Mouse (Mus musculus) MEL (cell line): ENCODE data around the gene Nacad. TPM values are rescaled to one million over a fixed set of nuclear protein-coding genes. Genes with fewer than 3 reads are reported as not detected.
A peak's percentile ranks its signal among the peaks of the same experiment; 100 is the strongest.

Source experiments
- DNase-seq: peaks from one replicate; pipeline ENCODE4 v3.0.0; 2011; ENCODE audit warnings: low read depth, low spot score
- H3K27ac ChIP-seq: 2 replicates; pipeline ENCODE4 v1.5.1; 2012; ENCODE audit warnings: low read depth, mild to moderate bottlenecking, control low read depth, low read length, moderate library complexity; ENCODE audit not compliant: control insufficient read depth
- H3K27me3 ChIP-seq, 2 experiments: fragments of 150-350 bp in 1 of 2; sonication (generic) in 1 of 2; 2 replicates each; pipeline ENCODE4 v1.6.1; 2012; ENCODE audit warnings: low read length in 2 of 2, mild to moderate bottlenecking in 2 of 2, improper control_type of control experiment in 1 of 2, moderate library complexity in 1 of 2; ENCODE audit not compliant: insufficient read depth in 2 of 2, control insufficient read depth in 1 of 2
- H3K36me3 ChIP-seq, 2 experiments: 2 replicates each; pipeline ENCODE4 v1.6.1; 2012 to 2014; ENCODE audit warnings: low read length in 2 of 2, improper control_type of control experiment in 1 of 2, inconsistent platforms in 1 of 2, mild to moderate bottlenecking in 1 of 2; ENCODE audit not compliant: insufficient read depth in 2 of 2, control insufficient read depth in 1 of 2
- H3K4me1 ChIP-seq, 2 experiments: fragments of 150-350 bp in 1 of 2; sonication (generic) in 1 of 2; 2 replicates each; pipeline ENCODE4 v1.6.1; 2012; ENCODE audit warnings: low read length in 2 of 2, improper control_type of control experiment in 1 of 2, mild to moderate bottlenecking in 1 of 2; ENCODE audit not compliant: insufficient read depth in 2 of 2, control insufficient read depth in 1 of 2
- H3K4me3 ChIP-seq, 2 experiments: fragments of 150-350 bp in 1 of 2; sonication (generic) in 1 of 2; 2 replicates each; pipeline ENCODE4 v1.5.1; 2012; ENCODE audit warnings: low read depth in 2 of 2, low read length in 2 of 2, mild to moderate bottlenecking in 2 of 2, moderate library complexity in 2 of 2, control low read depth in 1 of 2, improper control_type of control experiment in 1 of 2; ENCODE audit not compliant: control insufficient read depth in 1 of 2, insufficient read depth in 1 of 2
- H3K79me2 ChIP-seq: 2 replicates; pipeline ENCODE4 v1.6.1; 2012; ENCODE audit warnings: mild to moderate bottlenecking, low read length, moderate library complexity; ENCODE audit not compliant: control insufficient read depth, poor library complexity, insufficient read depth
- H3K9ac ChIP-seq: 2 replicates; pipeline ENCODE4 v1.6.1; 2012; ENCODE audit warnings: low read depth, mild to moderate bottlenecking, control low read depth, low read length, moderate library complexity; ENCODE audit not compliant: control insufficient read depth, poor library complexity, severe bottlenecking
- H3K9me3 ChIP-seq: fragments of 150-350 bp; sonication (generic); replicated peaks from 2 replicates; pipeline ENCODE4 v1.6.1; 2012; ENCODE audit warnings: mild to moderate bottlenecking, low read length, improper control_type of control experiment, moderate library complexity; ENCODE audit not compliant: insufficient read depth
- BHLHE40 ChIP-seq: IDR thresholded peaks from 2 replicates; pipeline ENCODE4 v1.6.1; 2012; ENCODE audit warnings: low read depth, mild to moderate bottlenecking, inconsistent platforms, low read length, improper control_type of control experiment, borderline replicate concordance
- CHD1 ChIP-seq: IDR thresholded peaks from 2 replicates; pipeline ENCODE4 v1.6.1; 2012; ENCODE audit warnings: low read depth, mild to moderate bottlenecking, inconsistent platforms, low read length, improper control_type of control experiment
- CHD2 ChIP-seq: IDR thresholded peaks from 2 replicates; pipeline ENCODE4 v1.6.1; 2011; ENCODE audit warnings: low read length, improper control_type of control experiment
- CTCF ChIP-seq, 3 experiments: IDR thresholded peaks in 2 of 3; conservative IDR thresholded peaks in 1 of 3; 2 replicates each; pipeline ENCODE4 v1.5.1; 2011 to 2012; ENCODE audit warnings: low read length in 3 of 3, low read depth in 2 of 3, mild to moderate bottlenecking in 2 of 3, improper control_type of control experiment in 1 of 3, inconsistent platforms in 1 of 3, mixed read lengths in 1 of 3, moderate library complexity in 1 of 3; ENCODE audit not compliant: control insufficient read depth in 1 of 3, insufficient read depth in 1 of 3, poor library complexity in 1 of 3, severe bottlenecking in 1 of 3
- E2F4 ChIP-seq: IDR thresholded peaks from 2 replicates; pipeline ENCODE4 v1.6.1; 2011; ENCODE audit warnings: low read depth, low read length, improper control_type of control experiment, borderline replicate concordance
- ELF1 ChIP-seq: IDR thresholded peaks from 2 replicates; pipeline ENCODE4 v1.6.1; 2014; ENCODE audit warnings: low read depth, mild to moderate bottlenecking, inconsistent platforms, low read length, improper control_type of control experiment, moderate library complexity
- EP300 ChIP-seq, 2 experiments: IDR thresholded peaks; 2 replicates each; pipeline ENCODE4 v1.6.1; 2011; ENCODE audit warnings: improper control_type of control experiment in 2 of 2, low read length in 2 of 2, low read depth in 1 of 2, mild to moderate bottlenecking in 1 of 2
- HCFC1 ChIP-seq: IDR thresholded peaks from 2 replicates; pipeline ENCODE4 v1.6.1; 2012; ENCODE audit warnings: low read depth, mild to moderate bottlenecking, inconsistent platforms, low read length, improper control_type of control experiment, moderate library complexity
- JUND ChIP-seq: IDR thresholded peaks from 2 replicates; pipeline ENCODE4 v1.6.1; 2011; ENCODE audit warnings: low read depth, mild to moderate bottlenecking, improper control_type of control experiment, low read length
- KAT2A ChIP-seq: conservative IDR thresholded peaks from 2 replicates; pipeline ENCODE4 v1.6.1; 2012; ENCODE audit warnings: low read depth, low read length, improper control_type of control experiment, inconsistent platforms
- MAFK ChIP-seq: IDR thresholded peaks from 2 replicates; pipeline ENCODE4 v1.6.1; 2011; ENCODE audit warnings: low read depth, mild to moderate bottlenecking, low read length, improper control_type of control experiment, borderline replicate concordance
- MAX ChIP-seq: IDR thresholded peaks from 2 replicates; pipeline ENCODE4 v1.6.1; 2011; ENCODE audit warnings: low read length, improper control_type of control experiment
- MAZ ChIP-seq: IDR thresholded peaks from 2 replicates; pipeline ENCODE4 v1.6.1; 2012; ENCODE audit warnings: low read depth, mild to moderate bottlenecking, inconsistent platforms, low read length, improper control_type of control experiment
- MYB ChIP-seq: IDR thresholded peaks from 2 replicates; pipeline ENCODE4 v1.6.1; 2011; ENCODE audit warnings: mild to moderate bottlenecking, low read depth, low read length, improper control_type of control experiment
- MYC ChIP-seq: IDR thresholded peaks from 2 replicates; pipeline ENCODE4 v1.6.1; 2011; ENCODE audit warnings: low read depth, mild to moderate bottlenecking, low read length, improper control_type of control experiment, moderate library complexity
- NELFE ChIP-seq: IDR thresholded peaks from 2 replicates; pipeline ENCODE4 v1.6.1; 2011; ENCODE audit warnings: low read depth, low read length, improper control_type of control experiment
- NRF1 ChIP-seq: IDR thresholded peaks from 2 replicates; pipeline ENCODE4 v1.6.1; 2014; ENCODE audit warnings: low read depth, mild to moderate bottlenecking, inconsistent platforms, low read length, improper control_type of control experiment, moderate library complexity; ENCODE audit not compliant: poor library complexity, insufficient read depth, severe bottlenecking
- POLR2A ChIP-seq, 2 experiments: IDR thresholded peaks; 2 replicates each; pipeline ENCODE4 v1.6.1; 2011 to 2012; ENCODE audit warnings: low read length in 2 of 2, mild to moderate bottlenecking in 2 of 2, control low read depth in 1 of 2, improper control_type of control experiment in 1 of 2, low read depth in 1 of 2, moderate library complexity in 1 of 2; ENCODE audit not compliant: control insufficient read depth in 1 of 2, insufficient read depth in 1 of 2, poor library complexity in 1 of 2
- POLR2AphosphoS2 ChIP-seq: IDR thresholded peaks from 2 replicates; pipeline ENCODE4 v1.6.1; 2011; ENCODE audit warnings: low read length, improper control_type of control experiment
- POLR2AphosphoS5 ChIP-seq: IDR thresholded peaks from 2 replicates; pipeline ENCODE4 v1.6.1; 2012; ENCODE audit warnings: low read depth, borderline replicate concordance, mild to moderate bottlenecking, inconsistent platforms, low read length, moderate library complexity, mixed read lengths
- RAD21 ChIP-seq: IDR thresholded peaks from 2 replicates; pipeline ENCODE4 v1.6.1; 2011; ENCODE audit warnings: mild to moderate bottlenecking, low read depth, low read length, improper control_type of control experiment
- RCOR1 ChIP-seq: IDR thresholded peaks from 2 replicates; pipeline ENCODE4 v1.6.1; 2012; ENCODE audit warnings: low read depth, mild to moderate bottlenecking, inconsistent platforms, low read length, improper control_type of control experiment
- SIN3A ChIP-seq: IDR thresholded peaks from 2 replicates; pipeline ENCODE4 v1.6.1; 2012; ENCODE audit warnings: low read length, improper control_type of control experiment, inconsistent platforms
- SMC3 ChIP-seq: IDR thresholded peaks from 2 replicates; pipeline ENCODE4 v1.6.1; 2011; ENCODE audit warnings: low read depth, low read length, improper control_type of control experiment
- TAL1 ChIP-seq: IDR thresholded peaks from 2 replicates; pipeline ENCODE4 v1.6.1; 2012; ENCODE audit warnings: mild to moderate bottlenecking, inconsistent platforms, low read length, moderate library complexity, mixed read lengths
- UBTF ChIP-seq: IDR thresholded peaks from 2 replicates; pipeline ENCODE4 v1.6.1; 2012; ENCODE audit warnings: low read depth, mild to moderate bottlenecking, inconsistent platforms, low read length, improper control_type of control experiment, moderate library complexity, borderline replicate concordance; ENCODE audit not compliant: insufficient read depth
- USF2 ChIP-seq, 2 experiments: IDR thresholded peaks; 2 replicates each; pipeline ENCODE4 v1.6.1; 2011 to 2012; ENCODE audit warnings: improper control_type of control experiment in 2 of 2, low read length in 2 of 2, borderline replicate concordance in 1 of 2, inconsistent platforms in 1 of 2, low read depth in 1 of 2, mild to moderate bottlenecking in 1 of 2; ENCODE audit not compliant: insufficient read depth in 1 of 2
- ZC3H11A ChIP-seq: IDR thresholded peaks from 2 replicates; pipeline ENCODE4 v1.6.1; 2012; ENCODE audit warnings: low read depth, mild to moderate bottlenecking, inconsistent platforms, low read length, improper control_type of control experiment
- ZKSCAN1 ChIP-seq: IDR thresholded peaks from 2 replicates; pipeline ENCODE4 v1.6.1; 2012; ENCODE audit warnings: low read depth, mild to moderate bottlenecking, inconsistent platforms, low read length, improper control_type of control experiment, moderate library complexity
- ZNF384 ChIP-seq: IDR thresholded peaks from 2 replicates; pipeline ENCODE4 v1.6.1; 2012; ENCODE audit warnings: low read depth, mild to moderate bottlenecking, inconsistent platforms, low read length, improper control_type of control experiment
- polyA plus RNA-seq, 2 experiments: library from polyadenylated mRNA; stranded (reverse) in 1 of 2; unstranded in 1 of 2; fragments of >175 nt in 1 of 2; fragments of >200 nt in 1 of 2; gene quantifications; 2 replicates each; pipeline versions ENCODE4 v1.2.1 to v1.2.4; 2012; ENCODE audit warnings: low replicate concordance in 2 of 2, low read depth in 1 of 2; ENCODE audit not compliant: insufficient read length in 2 of 2, insufficient read depth in 1 of 2, missing spikeins in 1 of 2
- total RNA-seq: library from RNA; depleted of rRNA; stranded (reverse); fragments of 300-350 nt; gene quantifications from 2 replicates; pipeline ENCODE4 v1.2.3, GENCODE M21; 2012

Nacad gene
- total and polyA plus RNA-seq, 3 experiments: 0.12 to 0.32 TPM; not detected in 1

DNA sequence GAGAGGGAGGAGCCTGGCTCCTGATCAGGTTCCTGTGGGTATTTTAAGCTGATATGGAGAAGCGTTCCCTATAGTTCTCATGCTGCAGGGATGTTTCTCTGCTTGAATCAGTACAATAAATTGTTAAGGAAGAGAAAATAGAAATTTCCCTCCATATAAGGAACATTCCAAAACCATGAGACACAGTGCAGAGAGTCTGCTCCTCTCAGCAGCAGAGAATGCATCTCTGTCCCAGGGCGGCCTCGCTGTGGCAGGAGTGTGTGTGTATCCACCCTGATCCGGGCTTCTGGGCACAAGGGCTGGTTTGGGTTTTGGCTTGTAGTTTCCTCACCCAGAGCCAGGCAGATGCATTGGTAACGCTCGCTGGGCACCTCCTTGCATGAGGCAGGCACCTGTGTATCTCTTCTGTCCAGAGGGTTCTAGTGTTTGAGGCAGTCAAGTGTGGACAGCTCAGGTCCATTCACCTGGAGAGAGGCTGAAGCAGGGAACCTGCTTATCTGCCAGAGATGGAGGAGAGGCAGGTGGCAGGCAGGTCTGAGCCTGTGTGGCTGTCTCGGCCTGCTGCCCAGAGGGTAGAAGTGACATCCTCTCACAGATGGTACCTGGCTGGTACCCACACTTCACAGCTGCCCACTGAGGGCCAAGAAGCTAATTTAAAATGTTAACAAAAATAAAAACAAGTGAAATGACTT, 18.5 kb downstream of the Nacad start:
- Histone ChIP-seq H3K79me2 (no peaks in the 10 kb centered on the region), H3K27me3 (no peaks in the 10 kb centered on the region), H3K36me3 (peaks cover 21 to 27% of the 10 kb centered on the region in 2 experiments), H3K27ac (no peak overlapping the region), H3K9ac (no peak overlapping the region), H3K9me3 (no peaks in the 10 kb centered on the region), H3K4me3 (no peak overlapping the region), H3K4me1 (peaks cover 10 to 28% of the 10 kb centered on the region in 2 experiments)
- no peak for TF ChIP-seq RAD21
- TF ChIP-seq MAFK: no peak
- TF ChIP-seq JUND: no peak
- no peak for TF ChIP-seq KAT2A
- no peak for TF ChIP-seq EP300 (IDR thresholded peaks at IDR 0.05; ENCODE audit: low read depth in 1 of 2, low read length in 2 of 2)
- TF ChIP-seq RCOR1: no peak
- no peak for TF ChIP-seq ZC3H11A
- no peak for DNase-seq

DNA sequence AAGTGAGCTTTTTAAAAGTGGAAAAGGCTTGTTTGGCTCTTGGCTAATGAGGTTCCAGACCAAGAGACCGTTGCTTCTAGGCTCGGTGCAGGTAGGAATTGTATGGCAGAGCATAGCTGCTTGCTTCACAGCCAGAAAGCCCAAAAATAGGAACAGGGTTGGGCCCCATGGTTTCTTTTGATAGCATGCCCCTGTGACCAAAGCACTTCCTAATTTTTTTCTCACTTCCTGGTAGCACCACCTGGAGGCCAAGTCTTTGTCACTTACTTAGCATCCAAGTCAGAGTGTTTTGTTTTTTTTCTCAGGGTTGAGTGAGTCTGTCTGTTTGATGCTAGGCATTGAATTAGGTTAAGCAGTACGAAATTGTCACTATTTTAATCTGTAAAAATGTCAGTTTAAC, 19.2 kb downstream of the Nacad start:
- H3K27me3 ChIP-seq: no peaks in the 10 kb centered on the region
- H3K4me1 ChIP-seq: peaks cover 10 to 28% of the 10 kb centered on the region in 2 experiments
- H3K9ac ChIP-seq: no peak overlapping the region
- H3K4me3 ChIP-seq: no peak overlapping the region
- peak overlapping the region; percentile 74 for H3K27ac ChIP-seq
- no peaks in the 10 kb centered on the region for H3K9me3 ChIP-seq
- H3K36me3 ChIP-seq: peaks cover 18 to 27% of the 10 kb centered on the region in 2 experiments
- H3K79me2 ChIP-seq: no peaks in the 10 kb centered on the region
- peak; percentile 91 for DNase-seq
- TF ChIP-seq UBTF (no peak), USF2 (IDR thresholded peaks at IDR 0.05; ENCODE audit: borderline replicate concordance in 1 of 2, insufficient read depth in 1 of 2, low read depth in 1 of 2, low read length in 2 of 2) (no peak), E2F4 (no peak), POLR2AphosphoS2 (no peak), ZC3H11A (no peak; the same call in 1 of the 2 replicates), MYB (no peak), NRF1 (no peak), MAX (peak; percentile 28; the same call in 1 of the 2 replicates), CHD2 (no peak), CHD1 (no peak), MAZ (no peak), POLR2A (IDR thresholded peaks at IDR 0.05; ENCODE audit: control insufficient read depth in 1 of 2, insufficient read depth in 1 of 2, low read depth in 1 of 2, low read length in 2 of 2, poor library complexity in 1 of 2) (no peak), ZNF384 (peak; percentile 97), SMC3 (peak; percentile 76), JUND (no peak), HCFC1 (peak; percentile 62; the same call in 1 of the 2 replicates), KAT2A (no peak), CTCF (IDR thresholded peaks at IDR 0.05 in 2 of 3, conservative IDR thresholded peaks at IDR 0.05 in 1 of 3; ENCODE audit: control insufficient read depth in 1 of 3, insufficient read depth in 1 of 3, low read depth in 2 of 3, low read length in 3 of 3, poor library complexity in 1 of 3, severe bottlenecking in 1 of 3) (peak in 2 of 3 experiments; percentile 24 to 68; a peak in 3 of 6 replicates), RCOR1 (peak; percentile 56; the same call in 1 of the 2 replicates), RAD21 (peak; percentile 63), BHLHE40 (no peak), TAL1 (peak; percentile 28; the same call in 1 of the 2 replicates), NELFE (no peak), MYC (peak; percentile 90), ZKSCAN1 (no peak), ELF1 (peak; percentile 89), SIN3A (peak; percentile 91), POLR2AphosphoS5 (no peak)
